Mouse (Mus musculus): ENCODE measurements at regions not wholly inside any gene's neighbourhood (a gene's known extent, or its start where the extent isn't known, plus 50 kb on each side); places are given as distances from the start of the nearest gene placed in this dataset.

DNA sequence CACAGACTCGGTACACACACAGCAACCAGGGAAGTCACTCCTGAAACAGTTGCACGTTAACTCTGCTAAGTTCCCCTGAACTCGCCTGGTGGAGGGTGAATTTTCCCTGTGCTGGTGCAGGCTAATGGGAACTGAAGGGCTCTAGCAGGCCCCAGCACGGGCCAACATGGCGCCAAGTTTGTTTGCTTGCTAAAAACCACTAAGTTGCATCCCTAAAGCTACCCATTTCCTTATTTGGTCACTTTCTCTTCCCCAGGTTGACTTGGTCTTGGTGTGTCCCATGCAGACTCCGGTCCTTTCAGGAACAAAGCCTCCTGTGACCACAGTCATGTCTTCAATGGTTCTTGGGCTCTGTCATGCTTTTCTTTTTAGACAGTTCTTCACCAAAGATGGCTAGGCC, 114.5 kb upstream of the Sulf2 start:
- no peak for DNase-seq

DNA sequence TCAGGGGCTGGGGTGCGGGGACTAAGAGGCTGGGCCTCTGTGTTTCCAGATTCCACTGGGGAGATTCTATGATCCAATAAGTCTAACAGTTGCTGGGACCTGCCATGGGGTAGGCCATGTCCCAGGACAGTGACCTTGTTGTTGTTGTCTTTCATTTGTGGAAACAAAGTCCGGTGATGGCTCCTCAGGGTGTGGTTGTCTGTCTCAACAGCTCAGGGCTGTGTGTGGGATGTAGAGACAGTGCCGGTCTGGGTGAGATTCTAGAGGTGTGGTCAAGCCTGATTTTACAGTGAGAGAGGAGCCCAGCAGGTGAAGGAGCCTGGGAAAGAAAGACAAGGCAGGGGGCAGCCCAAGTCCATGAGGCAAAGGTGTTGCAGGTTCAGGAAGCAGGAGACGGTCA, 111.5 kb upstream of the Sulf2 start:
- DNase-seq = no peak

DNA sequence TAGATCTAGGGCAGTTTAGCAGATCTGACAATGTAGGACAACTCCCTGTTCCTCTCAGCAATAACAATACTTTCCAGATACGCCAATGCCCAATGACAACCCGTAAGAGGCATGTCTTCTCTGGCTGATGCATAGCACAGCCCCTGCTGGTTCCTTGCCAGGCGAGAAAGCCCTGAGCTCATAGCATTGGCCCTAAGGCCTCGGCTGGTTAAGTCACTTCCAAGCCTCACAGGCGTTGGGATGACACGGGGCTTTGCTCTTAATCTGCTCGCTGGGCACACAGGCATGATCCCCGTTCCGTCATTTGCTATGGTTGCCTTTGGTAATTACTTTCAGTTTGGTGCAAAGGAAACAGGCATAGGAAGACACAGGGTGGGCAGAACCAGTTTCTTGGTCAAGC, 111.0 kb upstream of the Sulf2 start:
- peak; percentile 59 for DNase-seq

DNA sequence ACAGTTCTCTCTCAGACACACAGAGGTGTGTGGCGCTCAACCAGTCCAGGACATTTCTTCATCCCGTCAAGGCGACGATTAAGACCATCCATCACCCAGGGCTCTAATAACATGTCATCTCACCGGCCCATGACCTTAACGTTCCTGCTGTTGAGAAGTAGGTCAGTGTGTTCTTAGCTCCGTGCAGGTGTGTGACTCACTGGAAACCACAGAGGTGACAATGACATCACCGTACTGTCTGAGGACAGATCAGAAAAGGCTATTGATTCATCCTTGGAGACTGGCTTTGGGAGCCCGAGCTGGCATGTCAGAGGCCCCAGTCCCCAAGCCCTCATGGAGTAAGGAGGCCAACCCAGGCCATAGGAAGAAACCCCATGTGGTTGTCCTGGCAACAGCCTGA, 109.3 kb upstream of the Sulf2 start:
- DNase-seq = no peak

DNA sequence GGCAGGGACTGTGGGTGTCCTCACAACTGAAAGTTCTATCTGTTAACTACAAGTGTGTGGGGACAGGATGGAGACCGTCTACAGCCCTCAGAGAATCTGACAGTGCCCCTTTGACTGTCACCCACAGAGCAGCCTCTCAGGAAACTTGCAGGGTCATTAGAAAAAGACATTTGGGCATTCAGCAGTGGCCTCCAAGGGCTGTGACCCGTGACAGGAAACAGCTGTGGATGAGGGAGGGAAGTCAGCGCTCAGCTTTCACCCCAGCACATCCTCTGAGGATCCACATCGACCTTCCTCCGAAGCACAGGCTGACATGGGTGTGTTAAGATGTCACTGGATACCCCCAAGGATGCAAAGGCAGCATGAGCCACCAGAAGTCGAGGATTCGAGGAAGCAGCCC, 106.3 kb upstream of the Sulf2 start:
- DNase-seq = peak; percentile 42

DNA sequence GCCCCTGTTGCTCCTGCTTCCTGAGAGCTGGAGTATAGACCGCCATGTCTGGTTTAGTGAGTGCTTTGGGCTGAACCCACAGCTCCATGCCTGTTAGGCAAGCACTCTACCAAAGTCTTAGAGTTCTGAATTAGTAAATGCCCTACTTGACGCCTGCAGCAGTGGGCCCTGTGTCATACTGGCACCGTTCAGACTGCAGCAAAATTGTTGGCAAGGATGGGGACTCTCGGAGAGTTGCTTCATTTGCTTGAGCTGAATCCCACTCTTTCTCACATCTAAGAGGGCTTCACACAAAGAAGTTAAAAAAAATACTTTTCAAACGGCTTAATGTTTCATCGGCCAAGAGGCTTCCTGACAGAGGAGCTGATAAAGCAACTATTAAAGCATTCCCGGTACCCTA, 105.6 kb upstream of the Sulf2 start:
- DNase-seq = no peak

DNA sequence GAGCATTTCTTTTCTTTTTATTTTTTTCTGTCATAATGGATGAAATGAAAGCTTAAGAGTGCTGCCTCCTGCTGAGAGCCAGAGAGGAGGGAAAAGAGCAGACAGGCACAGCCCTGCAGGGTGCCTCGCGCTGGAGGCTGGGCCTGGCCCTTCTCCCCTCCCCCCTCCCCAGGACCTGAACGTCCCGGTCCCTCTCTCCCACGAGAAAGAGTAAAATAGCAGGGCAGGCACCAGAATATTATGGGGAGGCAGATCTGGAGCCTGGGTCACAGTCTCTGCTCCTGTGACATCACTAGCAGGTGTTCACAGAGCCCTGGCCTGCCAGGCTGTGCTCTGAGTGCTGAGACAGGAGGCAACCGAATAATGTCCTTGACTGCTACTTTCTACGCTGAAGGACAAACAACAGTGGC, 103.3 kb upstream of the Sulf2 start:
- no peak for DNase-seq

DNA sequence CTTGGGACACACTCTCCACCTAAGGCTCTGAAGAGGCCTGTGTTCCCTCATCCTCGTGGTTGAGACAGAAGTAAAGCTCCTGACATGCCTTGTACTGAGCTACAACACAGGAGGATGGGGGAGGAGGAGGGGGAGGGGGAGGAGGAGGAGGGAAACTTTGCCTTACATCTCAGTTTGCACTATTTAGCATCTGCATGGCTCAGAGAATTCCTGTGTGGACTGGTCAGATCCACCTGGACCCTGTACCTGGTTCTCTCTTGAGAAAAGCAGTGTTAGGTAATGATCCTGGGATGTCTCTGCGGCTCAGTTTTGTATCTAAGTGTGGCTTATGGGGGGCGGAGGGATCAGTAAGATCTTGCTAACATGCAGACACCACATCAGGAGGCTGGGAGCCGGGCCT, 102.2 kb upstream of the Sulf2 start:
- no peak for DNase-seq

DNA sequence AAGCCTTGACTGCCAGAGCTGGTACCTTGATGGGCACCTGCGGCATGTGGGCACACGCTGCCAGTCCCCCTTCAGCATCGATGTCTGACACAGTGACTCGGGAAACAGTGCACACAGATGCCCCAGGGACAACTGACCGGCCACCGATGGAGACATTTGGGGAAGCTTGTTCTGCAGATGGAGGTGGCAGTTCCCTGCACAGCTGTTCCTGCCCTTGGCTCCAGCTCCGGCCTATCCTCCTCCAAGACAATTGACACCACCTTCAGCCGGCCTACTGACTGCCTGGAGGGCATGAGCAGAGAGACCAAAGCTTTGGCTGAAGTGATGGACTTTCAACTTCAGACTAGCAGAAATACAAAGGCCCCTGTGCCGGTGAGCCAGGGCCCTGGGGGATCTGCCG, 100.7 kb upstream of the Sulf2 start:
- no peak for DNase-seq

DNA sequence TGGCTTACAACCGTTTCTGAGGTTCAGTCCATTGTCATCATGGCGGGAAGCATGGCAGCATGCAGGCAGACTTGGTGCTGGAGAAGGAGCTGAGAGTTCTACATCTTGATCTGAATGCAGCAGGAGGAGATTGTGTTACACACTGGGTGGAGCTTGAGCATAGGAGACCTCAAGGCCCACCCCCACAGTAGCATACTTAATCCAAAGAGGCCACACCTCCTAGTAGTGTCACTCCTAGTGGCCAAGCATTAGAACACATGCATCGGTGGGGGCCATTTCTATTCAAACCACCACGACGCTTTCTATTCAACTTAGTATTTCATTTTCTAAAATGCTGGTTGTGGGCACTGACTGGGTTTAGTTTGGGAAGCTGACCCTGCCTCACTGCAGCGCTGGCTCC, 99.1 kb upstream of the Sulf2 start:
- no peak for DNase-seq

DNA sequence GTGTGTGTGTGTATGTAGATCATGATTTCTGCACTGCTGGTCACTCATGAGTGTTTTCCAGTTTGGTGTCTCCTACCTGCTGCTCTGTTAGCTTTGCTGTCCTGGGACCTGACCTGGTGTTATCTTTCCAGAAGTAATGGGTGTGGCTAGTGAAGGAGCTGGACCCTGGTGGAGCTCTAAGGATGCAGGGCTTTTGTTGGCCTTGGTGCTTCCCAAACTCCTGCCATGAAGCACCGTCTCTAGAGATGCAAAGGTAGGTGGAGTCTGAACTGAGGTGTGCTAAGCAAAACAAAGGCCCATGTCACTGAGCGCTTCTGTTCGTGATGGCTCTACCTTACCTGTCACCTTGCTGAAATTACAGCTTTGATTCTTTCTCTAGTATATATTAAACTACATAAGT, 96.6 kb upstream of the Sulf2 start:
- DNase-seq = no peak

DNA sequence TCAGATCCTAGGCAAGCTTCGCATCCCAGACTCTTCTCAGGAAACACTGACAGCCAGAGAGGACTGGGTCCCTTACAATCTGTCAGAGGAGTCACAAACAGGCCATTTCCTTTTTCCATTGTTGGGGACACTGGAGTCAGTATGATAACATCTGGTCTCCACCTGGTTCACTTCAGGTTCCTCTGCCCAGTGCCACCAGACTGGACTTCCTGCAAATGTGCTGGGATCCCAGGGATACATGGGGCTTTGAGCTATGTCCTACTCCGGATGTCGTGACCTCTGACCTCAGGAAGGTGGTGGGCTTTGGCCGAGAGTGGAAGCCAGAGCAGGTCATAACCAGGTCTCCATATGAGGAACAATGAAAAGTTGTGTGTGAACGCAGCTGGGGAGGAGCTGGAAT, 96.0 kb upstream of the Sulf2 start:
- no peak for DNase-seq

DNA sequence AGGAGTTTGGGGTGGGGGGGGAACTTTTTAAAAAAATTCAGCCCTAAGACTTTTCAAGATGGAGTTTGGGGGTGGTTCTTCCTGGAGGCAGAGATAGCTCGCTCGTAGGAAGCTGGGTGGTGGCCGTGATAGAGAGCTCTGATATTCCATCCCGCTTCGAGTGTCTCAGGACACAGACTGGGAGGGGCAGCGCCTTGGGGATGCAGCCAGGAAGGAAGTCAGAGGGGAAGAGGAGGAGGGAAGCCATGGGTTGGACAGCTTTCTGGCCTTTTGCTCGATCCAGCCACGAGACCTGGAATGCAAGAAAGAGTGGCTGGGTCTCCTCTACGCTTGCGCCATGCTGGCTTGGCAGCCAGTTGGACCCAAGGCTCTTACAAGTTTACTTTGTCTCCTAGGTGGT, 95.1 kb upstream of the Sulf2 start:
- peak; percentile 24 for DNase-seq

DNA sequence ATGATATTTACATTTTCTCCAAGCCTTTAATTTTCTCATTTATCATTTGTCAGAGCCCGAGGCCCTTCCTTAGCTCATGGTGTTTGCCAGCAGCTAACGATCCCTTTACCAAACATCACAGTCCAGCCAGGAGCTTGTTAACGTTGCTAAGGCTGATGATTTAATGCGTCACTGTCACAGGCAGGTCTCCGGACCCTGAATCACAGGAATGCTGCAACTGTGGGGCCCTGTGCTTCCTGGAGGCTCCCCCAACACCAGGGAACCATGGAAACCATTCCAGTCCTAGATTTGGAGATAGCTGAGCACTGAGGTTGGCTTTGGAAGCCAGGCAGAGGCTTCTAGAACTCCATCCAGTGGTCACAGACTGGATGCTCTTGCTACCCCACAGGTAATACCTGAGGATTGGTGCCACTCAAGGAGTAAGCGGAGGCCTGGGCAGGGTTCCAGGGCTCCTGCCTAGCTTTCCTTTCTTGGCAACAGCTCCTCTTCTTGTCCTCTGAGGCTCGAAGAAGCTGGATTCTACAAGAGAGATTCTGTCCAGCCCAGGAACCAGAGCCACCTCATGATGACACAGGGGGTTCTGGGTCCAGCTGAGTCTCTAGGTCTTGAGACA, 94.0 kb upstream of the Sulf2 start:
- no peak for DNase-seq

DNA sequence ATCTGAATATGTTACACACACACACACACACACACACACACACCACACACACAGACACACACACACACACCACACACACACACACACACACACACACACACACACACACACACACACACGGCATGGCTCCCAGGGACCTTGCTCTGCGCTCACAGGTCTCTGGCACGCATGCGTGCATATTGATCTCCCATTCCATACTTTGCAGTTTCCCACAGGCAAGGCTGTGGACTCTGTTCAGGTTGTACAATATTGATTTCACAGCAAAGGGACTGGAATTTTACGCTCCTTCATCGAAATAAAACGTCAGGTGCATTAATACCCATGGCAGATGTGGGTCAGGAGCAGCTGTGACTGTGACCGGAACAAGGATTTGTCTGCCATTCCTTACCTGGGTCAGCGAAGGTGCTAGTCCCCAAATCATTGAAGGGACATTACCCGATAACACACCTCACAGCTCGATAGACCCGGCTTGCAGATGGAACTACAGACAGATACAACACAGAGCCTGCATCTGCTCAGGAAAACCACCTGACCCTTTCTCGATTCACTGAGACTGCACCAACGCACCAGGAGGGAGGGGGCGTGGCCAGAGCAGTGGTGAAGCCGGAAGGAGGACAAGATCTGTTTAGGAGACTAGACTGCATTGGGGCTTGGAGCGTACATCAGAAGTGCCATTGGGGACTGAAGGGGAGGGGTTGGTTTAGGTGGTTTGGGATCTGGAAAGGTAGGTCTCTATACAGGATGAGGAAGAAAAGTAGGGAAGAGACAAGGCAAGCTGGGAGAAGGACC, 91.1 kb upstream of the Sulf2 start:
- no peak for DNase-seq

DNA sequence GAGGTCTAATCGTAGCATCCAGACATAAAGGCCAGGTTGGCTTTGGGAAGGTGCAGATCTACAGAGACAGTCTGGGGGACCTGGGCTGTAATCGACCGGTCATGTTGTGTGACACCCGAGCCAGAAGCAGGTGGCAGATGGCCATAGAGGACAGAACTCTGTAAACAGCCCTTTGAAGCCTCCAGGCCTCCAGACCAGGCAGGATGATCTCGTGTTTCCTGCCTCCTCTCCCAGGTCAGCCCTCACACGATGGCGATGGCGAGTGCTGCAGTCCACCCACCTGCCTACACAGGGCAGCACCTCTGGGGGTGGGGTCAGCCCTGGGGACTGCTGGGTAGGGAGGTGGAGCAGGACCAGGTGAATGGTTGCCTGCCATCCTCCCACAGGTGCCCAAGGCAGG, 89.8 kb upstream of the Sulf2 start:
- DNase-seq = no peak

DNA sequence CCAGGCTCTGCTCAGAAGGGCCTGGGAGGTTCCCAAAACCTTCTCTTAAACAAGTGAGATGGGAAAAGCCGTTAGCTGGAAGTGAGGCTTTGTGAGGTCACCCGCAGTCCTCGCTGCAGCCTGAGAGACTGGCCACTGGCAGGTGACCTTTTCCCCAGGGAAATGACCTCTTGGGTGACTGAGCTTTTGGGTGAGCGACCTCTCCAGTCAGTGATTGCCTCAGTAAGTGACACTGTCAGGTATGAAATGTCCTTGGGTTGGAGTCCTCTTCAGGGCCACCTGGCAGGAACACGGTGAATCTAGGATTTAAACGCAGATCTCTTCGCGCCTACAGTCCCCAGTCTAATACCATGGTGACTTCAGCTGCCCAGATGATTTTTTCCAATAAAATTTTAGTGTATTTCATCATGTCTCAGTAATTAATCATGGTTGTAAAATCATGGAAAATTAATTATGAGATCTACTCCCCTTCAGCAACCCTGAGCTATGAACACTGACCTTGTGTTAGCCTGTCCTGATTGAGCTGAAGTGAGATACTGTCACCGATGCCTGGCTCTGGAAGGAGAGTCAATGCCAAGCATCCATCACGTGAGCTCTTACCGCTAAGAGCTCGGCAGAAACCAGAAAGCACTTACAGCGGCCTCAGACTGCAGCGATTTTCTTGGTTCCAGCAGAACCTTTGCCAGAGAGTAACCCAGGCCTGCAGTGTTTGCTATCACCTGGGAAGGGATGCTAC, 87.5 kb upstream of the Sulf2 start:
- DNase-seq = no peak

DNA sequence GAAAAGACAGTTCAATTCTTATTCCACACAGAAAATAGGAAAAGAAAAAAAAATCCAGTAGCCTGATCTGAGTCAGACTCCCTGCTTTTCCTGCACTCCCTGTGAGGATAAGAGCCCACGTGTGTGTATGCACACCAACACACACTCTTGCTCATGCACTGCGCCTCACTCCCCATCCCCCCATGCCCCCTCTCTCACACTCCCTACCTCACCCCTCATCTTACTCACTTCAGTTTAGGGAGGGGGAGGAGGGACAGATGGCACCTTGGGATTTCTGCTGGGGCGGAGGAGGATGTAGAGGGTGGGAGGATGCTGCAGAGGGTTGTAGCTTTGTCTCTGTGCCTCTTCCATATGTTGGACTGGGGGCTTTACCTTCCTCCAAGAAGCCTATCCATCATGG, 85.8 kb upstream of the Sulf2 start:
- DNase-seq = no peak

DNA sequence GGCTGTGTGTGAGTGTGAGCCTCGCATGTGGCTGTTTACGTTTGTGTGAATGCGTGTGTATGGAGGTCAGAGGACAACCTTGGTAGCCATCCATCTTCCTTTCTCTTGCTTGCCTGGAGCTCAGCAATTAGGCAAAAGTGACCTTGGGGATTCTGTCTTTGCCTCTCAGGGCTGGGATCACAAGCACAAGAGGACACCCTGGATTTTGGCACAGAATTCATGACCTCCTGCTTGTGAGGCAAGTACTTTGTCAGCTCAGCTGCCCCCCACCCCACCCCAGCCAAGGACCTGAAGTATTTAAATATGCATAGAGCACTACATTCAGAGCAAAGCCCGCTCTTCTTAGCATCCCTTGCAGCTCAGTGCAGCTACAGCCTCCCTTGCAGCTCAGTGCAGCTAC, 84.6 kb upstream of the Sulf2 start:
- DNase-seq = no peak

DNA sequence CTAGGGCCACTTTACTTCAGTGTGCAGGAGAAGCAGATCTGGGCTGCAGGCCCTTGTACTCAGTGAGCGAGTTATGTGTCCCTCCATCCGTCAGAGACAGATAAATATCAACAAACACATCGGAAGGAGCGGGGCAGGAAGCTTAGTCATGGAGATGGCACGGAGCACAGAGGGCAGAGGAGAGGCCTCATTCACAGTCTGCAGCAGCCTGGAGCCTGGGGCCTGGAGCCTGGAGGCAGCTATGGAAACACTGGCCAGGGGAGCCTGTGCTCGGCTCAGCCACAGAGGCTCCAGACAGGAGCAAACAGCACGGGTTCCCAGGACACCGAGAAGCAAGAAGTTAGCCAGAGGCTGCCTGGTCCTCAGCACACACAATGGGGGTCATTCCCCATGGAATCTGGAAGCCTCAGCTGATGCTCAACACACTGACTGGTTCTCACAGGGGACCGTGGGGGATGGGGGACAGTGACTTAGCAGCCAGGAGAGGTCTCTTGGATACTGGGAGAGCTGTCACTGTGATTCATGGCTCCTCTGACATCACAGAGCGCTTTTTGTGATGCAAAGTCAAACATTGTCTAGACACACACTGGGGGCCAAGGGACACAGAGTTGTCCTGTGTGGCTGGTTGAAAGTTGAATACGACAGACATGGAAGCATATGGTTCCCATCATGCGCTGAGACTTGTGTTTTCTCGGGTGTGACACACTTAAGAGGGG, 82.2 kb upstream of the Sulf2 start:
- no peak for DNase-seq

DNA sequence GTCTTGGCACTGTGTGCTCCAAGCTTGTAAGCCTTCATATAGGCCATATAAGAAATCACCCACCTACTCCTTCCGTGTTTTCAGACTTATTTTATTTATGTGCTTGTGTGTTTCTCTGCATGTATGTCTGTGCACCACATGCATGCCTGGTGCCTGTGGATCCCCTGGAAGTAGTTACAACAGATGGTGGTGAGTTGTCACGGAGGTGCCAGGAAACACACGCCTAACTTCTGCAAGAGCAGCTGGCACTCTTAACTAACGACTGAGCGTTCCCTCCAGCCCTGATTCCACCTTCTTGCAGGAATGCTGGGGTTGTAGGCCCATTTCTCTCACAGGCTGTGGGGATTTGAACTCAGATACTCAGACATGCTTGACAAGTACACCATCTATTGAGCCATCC, 80.6 kb upstream of the Sulf2 start:
- no peak for DNase-seq

DNA sequence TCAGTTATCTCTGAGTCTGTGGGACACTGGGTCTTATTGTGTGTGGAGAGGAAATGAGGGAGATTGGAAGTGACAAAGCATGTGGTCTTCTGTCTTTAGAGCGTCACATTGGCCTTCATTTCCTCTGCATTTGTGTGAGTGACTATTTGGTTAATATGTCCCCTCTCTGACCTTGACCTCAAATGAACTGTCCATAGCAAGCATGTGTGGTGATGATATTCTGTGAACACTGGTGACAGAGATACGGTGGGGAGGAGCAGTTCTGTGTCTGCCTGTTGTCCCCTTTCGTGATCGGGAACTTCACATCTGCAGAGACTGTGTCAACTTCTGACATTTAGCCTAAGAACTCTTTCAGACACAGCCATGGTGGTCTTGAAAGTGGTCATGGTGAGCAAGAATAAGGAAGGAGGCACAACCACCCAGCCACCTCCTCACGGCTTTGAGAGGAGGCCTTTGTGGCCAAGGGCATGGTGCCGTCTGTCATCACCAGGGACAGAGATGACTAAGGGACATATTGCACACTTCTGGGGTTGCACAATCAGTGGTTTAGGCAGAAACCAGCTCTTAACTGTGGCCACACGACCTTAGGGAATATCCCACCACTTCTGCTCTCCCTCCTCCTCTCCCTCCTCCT, 79.2 kb upstream of the Sulf2 start:
- DNase-seq = no peak

DNA sequence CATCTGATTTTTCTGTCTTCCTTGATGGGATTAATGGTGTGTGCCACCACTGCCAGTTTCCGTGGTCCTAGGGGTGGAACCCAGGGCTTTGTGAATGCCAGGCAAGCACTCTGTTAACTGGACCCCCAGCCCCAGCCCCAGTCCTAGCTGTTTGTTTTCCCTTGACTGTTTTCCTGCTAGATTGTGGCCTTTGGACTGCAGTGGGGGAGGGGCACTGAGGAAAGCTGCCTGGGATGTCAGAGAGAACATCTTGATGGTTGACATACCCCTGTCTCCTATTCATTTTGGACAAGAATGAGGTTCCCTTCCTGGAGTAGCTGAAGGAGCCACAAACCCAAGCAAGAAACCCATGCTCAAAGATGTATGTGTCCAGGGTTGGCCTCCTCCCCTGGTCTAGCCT, 77.8 kb upstream of the Sulf2 start:
- no peak for DNase-seq
